Mouse (Mus musculus): ENCODE data around the gene Trp53bp2.

- TF ChIP-seq CTCF (IDR thresholded peaks at IDR 0.05; ENCODE audit: borderline replicate concordance, extremely low read depth, insufficient read depth, insufficient read length) (no peak), POLR2A (IDR thresholded peaks at IDR 0.05; ENCODE audit: borderline replicate concordance, extremely low read depth, insufficient read depth, insufficient read length, poor library complexity, severe bottlenecking) (no peak)
These were observed 56.3 kb downstream of the Trp53bp2 start for GRCm38 (mm10) chr1:182465309-182465708.

Data from brain, embryonic 14.5 days (tissue).